Mouse (Mus musculus) intestine, postnatal 0 days (tissue): ENCODE results near the gene Aldh1l1. TPM values are rescaled to one million over a fixed set of nuclear protein-coding genes. Genes with fewer than 3 reads are reported as not detected.

Experiments used
- ATAC-seq: fragments of 200-750 bp; cut with Nextera tagmentation; 2 replicates; pipeline ENCODE4 v1.8.0; 2017; ENCODE audit warnings: mild to moderate bottlenecking, moderate TSS enrichment, moderate library complexity
- H3K27ac ChIP-seq: fragments of 300-500 bp; sonication (generic); 2 replicates; pipeline ENCODE4 v1.5.1; 2014; ENCODE audit warnings: mild to moderate bottlenecking, low read depth, low read length, moderate library complexity
- H3K27me3 ChIP-seq: fragments of 300-500 bp; sonication (generic); replicated peaks from 2 replicates; pipeline ENCODE4 v1.6.1; 2014; ENCODE audit warnings: low read length, mixed read lengths; ENCODE audit not compliant: control insufficient read depth, insufficient read depth
- H3K36me3 ChIP-seq: fragments of 300-500 bp; sonication (generic); 2 replicates; pipeline ENCODE4 v1.6.1; 2014; ENCODE audit warnings: mild to moderate bottlenecking, moderate library complexity; ENCODE audit not compliant: control insufficient read depth, insufficient read depth
- H3K4me1 ChIP-seq: fragments of 300-500 bp; sonication (generic); replicated peaks from 2 replicates; pipeline ENCODE4 v1.6.1; 2014; ENCODE audit warnings: antibody characterized with exemption, low read length, mixed read lengths; ENCODE audit not compliant: control insufficient read depth, insufficient read depth
- H3K4me2 ChIP-seq: fragments of 300-500 bp; sonication (generic); replicated peaks from 2 replicates; pipeline ENCODE4 v1.6.1; 2014; ENCODE audit warnings: low read depth, mild to moderate bottlenecking, moderate library complexity
- H3K4me3 ChIP-seq: fragments of 300-500 bp; sonication (generic); 2 replicates; pipeline ENCODE4 v1.5.1; 2014; ENCODE audit warnings: low read depth, low read length
- H3K9ac ChIP-seq: fragments of 300-500 bp; sonication (generic); 2 replicates; pipeline ENCODE4 v1.6.1; 2014; ENCODE audit warnings: mild to moderate bottlenecking, low read depth, low read length
- H3K9me3 ChIP-seq: fragments of 300-500 bp; sonication (generic); 2 replicates; pipeline ENCODE4 v1.6.1; 2016; ENCODE audit warnings: mixed run types; ENCODE audit not compliant: control insufficient read depth
- CTCF ChIP-seq: sonication (generic); IDR thresholded peaks from 2 replicates; pipeline ENCODE4 v1.5.1; 2016; ENCODE audit warnings: low read depth, mild to moderate bottlenecking, control low read depth, antibody characterized with exemption, moderate library complexity
- WGBS: fragments of 180-500 bp; shearing (Covaris S2); extraction: QIAGEN DNeasy Blood & Tissue Kit; methylation state at CpG from one replicate; pipeline ENCODE4 v1.1.7; 2014; 5-methylcytosine and 5-hydroxymethylcytosine counted together
- polyA plus RNA-seq: library from polyadenylated mRNA; unstranded; fragments of >200 nt; fragmentation: Nextera tagmentation; extraction: Ambion mirVana; gene quantifications from 2 replicates; pipeline ENCODE4 v1.2.1, GENCODE M21; 2015

The Aldh1l1 gene
- polyA plus RNA-seq, 1 experiment from 2014 or later, result 12.1 TPM

GRCm38 (mm10) chr6:90607196-90607595 is 121.0 kb downstream of the Aldh1l1 start:
- no peaks in the 10 kb centered on the region for H3K9me3 ChIP-seq
- WGBS, result 16% methylated on average over 5 of the region's 5 CpGs
- H3K4me3 ChIP-seq, result no peak overlapping the region
- no peaks in the 10 kb centered on the region for H3K27me3 ChIP-seq
- peak; percentile 89 for TF ChIP-seq CTCF
- 0 out of 2 replicates have a peak, but pooled peaks cover 5% of the 10 kb centered on the region for H3K4me1 ChIP-seq
- no peak overlapping the region for H3K27ac ChIP-seq
- no peak overlapping the region for H3K9ac ChIP-seq
- H3K4me2 ChIP-seq, result no peak overlapping the region
- no peaks in the 10 kb centered on the region for H3K36me3 ChIP-seq
- ATAC-seq, result no peak

GRCm38 (mm10) chr6:90608186-90608585 is 122.0 kb downstream of the Aldh1l1 start:
- Histone ChIP-seq H3K4me1 (0 out of 2 replicates have a peak, but pooled peaks cover 5% of the 10 kb centered on the region), H3K9ac (no peak overlapping the region), H3K27ac (no peak overlapping the region), H3K27me3 (no peaks in the 10 kb centered on the region), H3K9me3 (no peaks in the 10 kb centered on the region), H3K4me3 (no peak overlapping the region), H3K4me2 (no peak overlapping the region), H3K36me3 (no peaks in the 10 kb centered on the region)
- peak; percentile 68 for TF ChIP-seq CTCF
- no peak for ATAC-seq
- 72% methylated on average over 6 of the region's 6 CpGs for WGBS

- H3K4me1 ChIP-seq, result 0 out of 2 replicates have a peak, but pooled peaks cover under 1% of the 10 kb centered on the region
- H3K27ac ChIP-seq, result no peak overlapping the region
- no peak overlapping the region for H3K4me3 ChIP-seq
- H3K36me3 ChIP-seq, result no peaks in the 10 kb centered on the region
- H3K9ac ChIP-seq, result no peak overlapping the region
- no peaks in the 10 kb centered on the region for H3K27me3 ChIP-seq
- no peak for ATAC-seq
- no peak overlapping the region for H3K4me2 ChIP-seq
- WGBS, result 93% methylated on average over 5 of the region's 5 CpGs
- no peaks in the 10 kb centered on the region for H3K9me3 ChIP-seq
- no peak for TF ChIP-seq CTCF
Observed at GRCm38 (mm10) chr6:90610248-90610647, 124.0 kb downstream of the Aldh1l1 start.

GRCm38 (mm10) chr6:90613277-90613676 is 127.0 kb downstream of the Aldh1l1 start:
- H3K27me3 ChIP-seq, result no peaks in the 10 kb centered on the region
- no peaks in the 10 kb centered on the region for H3K9me3 ChIP-seq
- no peaks in the 10 kb centered on the region for H3K36me3 ChIP-seq
- no peak for TF ChIP-seq CTCF
- no peak for ATAC-seq
- WGBS, result 82% methylated on average over 8 of the region's 8 CpGs
- H3K9ac ChIP-seq, result no peak overlapping the region
- H3K4me1 ChIP-seq, result no peaks in the 10 kb centered on the region
- H3K4me2 ChIP-seq, result no peak overlapping the region
- no peak overlapping the region for H3K4me3 ChIP-seq
- H3K27ac ChIP-seq, result no peak overlapping the region

- H3K4me1 ChIP-seq, result no peaks in the 10 kb centered on the region
- no peak overlapping the region for H3K9ac ChIP-seq
- no peak for TF ChIP-seq CTCF
- no peak overlapping the region for H3K4me2 ChIP-seq
- no peaks in the 10 kb centered on the region for H3K9me3 ChIP-seq
- WGBS, result 80% methylated on average over 7 of the region's 7 CpGs
- ATAC-seq, result no peak
- H3K36me3 ChIP-seq, result no peaks in the 10 kb centered on the region
- H3K27ac ChIP-seq, result no peak overlapping the region
- H3K27me3 ChIP-seq, result no peaks in the 10 kb centered on the region
- no peak overlapping the region for H3K4me3 ChIP-seq
Observed at GRCm38 (mm10) chr6:90615362-90615761, 129.1 kb downstream of the Aldh1l1 start.

- TF ChIP-seq CTCF, result no peak
- Histone ChIP-seq H3K4me2 (no peak overlapping the region), H3K36me3 (no peaks in the 10 kb centered on the region), H3K27me3 (no peaks in the 10 kb centered on the region), H3K9me3 (no peaks in the 10 kb centered on the region), H3K27ac (no peak overlapping the region), H3K4me1 (no peaks in the 10 kb centered on the region), H3K4me3 (no peak overlapping the region), H3K9ac (no peak overlapping the region)
- 84% methylated on average over 6 of the region's 6 CpGs for WGBS
- no peak for ATAC-seq
Observed at GRCm38 (mm10) chr6:90615991-90616390, 129.8 kb downstream of the Aldh1l1 start.

- Histone ChIP-seq H3K27ac (no peak overlapping the region), H3K9me3 (no peaks in the 10 kb centered on the region), H3K4me2 (no peak overlapping the region), H3K27me3 (no peaks in the 10 kb centered on the region), H3K36me3 (no peaks in the 10 kb centered on the region), H3K4me1 (no peaks in the 10 kb centered on the region), H3K4me3 (no peak overlapping the region), H3K9ac (no peak overlapping the region)
- WGBS, result 87% methylated on average over 6 of the region's 6 CpGs
- TF ChIP-seq CTCF, result no peak
- no peak for ATAC-seq
Observed at GRCm38 (mm10) chr6:90616481-90616880, 130.3 kb downstream of the Aldh1l1 start.
